Mouse (Mus musculus) heart, adult 11 months (tissue): Measurements from ENCODE around the gene Klhl2.

Source experiments
- DNase-seq: peaks from one replicate; pipeline ENCODE4 v3.0.0; 2022

Gene Klhl2

DNA sequence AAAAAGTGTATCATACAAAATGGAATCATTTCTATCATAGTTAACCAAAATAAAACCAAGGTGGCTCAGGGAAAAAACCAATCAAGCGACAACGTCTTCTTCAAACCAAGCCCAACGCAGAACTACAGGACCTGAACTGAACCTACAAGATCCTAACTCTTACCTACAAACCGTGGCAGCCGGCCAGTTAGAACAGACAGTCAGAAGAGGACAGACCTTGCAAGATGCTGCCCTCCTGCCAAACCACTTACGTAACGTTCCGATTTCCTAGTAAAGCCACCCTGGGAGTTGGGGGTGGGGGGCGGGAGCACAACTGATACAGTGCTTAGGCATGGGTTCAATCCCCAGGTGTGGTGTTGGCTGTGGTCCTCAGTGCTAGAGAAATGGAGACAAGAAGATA is 82.8 kb downstream of the Klhl2 start:
- peak; percentile 87 for DNase-seq

DNA sequence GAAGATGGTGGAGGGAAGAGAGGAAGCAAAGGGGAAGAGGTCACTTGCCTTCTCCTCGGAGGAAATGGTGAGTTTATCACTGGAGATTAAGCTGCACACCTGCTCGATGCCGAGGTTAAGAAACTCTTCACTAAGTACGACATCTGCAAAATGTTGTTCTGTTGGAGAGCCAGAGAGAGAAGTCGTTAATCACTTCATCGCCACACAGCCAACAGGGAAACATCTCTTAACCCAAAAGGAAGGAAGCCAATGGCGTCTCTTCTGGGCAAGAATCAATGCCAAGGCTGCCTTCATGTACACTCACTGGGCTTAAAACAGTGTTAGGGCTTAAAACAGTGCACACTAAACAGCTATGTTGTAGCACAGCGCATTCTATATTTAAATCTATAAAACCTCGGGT is 85.7 kb downstream of the Klhl2 start:
- peak; percentile 41 for DNase-seq

DNA sequence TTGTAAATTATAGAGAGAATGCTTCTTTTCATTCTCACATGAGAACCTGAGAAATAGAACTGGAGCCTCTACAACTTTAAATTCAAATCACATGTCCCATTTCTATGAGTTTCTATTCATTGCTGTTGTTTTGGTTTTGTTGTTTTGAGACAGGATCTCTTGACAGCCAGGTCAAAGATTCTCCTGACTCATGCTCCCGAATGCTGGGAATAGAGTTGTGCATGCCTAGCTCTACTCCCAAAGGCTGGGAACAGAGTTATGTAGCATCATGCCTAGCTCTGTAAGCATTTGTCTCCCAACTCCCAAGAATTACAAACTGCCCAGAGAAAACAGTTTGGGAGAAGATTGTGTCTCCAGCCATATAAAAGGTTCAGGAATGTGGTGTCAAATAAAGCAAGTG is 87.1 kb downstream of the Klhl2 start:
- peak; percentile 31 for DNase-seq

DNA sequence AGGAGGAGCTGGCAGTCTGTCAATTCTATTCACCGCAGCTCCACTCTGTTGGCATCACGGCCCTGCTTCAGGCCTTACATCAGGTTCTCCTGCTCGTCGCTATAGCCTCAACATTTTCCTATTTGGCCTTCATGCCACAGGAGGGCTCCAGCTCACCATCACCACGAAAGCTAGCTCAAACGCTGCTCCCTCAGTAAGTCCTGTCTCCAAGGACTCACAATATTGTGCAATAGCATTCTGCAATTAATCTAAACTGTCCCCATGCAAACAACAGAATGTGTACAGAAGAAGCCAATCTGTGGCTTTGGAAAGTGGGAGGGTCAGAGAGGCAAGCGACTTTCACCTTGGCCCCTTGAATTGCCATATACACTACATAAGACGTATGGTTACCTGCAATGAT is 88.4 kb downstream of the Klhl2 start:
- peak; percentile 88 for DNase-seq

DNA sequence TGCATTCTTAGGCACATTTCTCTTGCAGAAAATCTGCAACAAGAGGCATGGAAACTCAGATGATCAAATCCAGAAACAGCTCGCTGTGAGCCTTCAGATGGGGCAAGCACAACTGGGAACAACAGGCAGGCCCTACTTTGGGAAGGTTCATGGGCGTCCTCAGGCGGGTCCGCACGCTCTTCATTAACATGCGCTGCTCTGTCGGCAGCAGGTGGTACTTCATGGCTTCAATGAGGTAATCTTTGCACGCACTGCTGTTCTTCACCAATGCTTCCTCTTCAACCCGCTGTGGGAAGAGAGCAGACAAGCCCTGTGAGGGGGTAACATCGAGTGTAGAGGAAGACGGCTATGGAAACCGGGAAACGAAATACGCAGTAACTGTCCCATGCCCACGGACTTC is 91.9 kb downstream of the Klhl2 start:
- DNase-seq: no peak

DNA sequence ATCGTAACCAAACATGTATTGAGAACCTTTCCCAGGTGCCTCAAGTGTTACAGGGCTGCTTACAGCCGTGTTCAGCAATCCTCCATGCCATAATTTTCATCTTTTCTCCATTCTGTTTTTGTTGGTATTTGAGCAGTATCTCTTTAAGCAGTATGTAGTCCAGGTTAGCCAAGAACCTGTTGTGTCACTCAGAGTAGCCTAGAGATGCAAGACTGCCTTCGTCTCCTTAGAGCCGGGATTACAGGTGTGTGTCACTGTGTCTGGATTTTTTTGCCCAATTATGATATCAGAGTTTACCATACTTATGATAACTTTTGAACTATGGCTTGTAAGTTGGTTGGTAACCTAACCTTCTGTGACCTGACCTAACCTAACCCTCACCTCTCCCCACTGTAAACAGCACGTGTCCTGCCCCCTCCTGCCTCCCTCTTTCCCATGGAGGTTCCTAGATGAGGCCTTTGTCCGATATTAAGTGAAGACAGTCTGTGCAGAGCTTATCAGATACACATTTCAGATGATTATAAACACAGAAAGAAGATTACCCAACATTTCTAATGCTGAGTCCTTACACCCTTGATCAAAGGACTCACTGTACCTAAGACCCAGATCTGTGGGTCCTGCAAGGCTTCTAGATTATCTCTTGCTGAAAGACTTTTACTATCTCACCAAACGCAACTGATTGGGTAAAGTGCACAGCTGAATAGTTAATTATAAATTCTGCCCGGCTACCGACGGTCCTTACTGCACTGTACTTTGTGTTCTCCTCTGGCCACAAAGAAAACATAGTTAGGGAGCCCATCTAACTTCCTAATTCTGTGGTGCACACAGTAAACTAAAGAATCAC is 103.4 kb downstream of the Klhl2 start:
- DNase-seq: peak; percentile 55

DNA sequence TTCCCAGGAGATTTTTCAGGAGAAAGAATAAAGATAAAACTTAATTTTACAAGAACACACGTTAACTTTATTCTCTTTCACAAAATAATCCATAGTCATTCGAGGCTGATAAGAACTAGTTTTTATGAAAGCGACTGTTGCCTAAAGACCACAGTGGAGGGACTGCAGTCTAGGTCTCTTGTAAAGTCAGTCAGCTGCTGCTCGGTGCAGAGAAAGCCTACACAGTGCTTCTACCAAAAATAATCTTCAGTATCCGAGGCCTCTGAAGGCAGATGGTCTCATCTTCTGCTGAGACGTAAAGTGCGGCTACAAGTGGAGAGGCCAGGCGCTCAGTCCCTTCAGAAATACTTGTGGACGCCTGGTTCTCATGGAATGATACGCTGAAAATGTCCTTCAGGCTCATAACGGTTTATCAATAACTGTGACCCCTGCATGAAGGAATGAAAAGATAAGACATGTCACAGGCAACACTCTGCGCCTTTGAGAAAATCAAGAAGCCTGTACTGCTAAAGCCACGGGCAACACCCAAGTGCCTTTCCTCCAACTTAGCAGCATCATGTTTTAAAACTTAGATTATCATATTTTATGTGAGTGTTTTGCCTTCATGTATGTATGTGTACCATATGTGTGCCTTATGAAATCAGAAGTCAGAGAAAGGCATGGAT is 109.1 kb downstream of the Klhl2 start:
- DNase-seq: peak; percentile 48

DNA sequence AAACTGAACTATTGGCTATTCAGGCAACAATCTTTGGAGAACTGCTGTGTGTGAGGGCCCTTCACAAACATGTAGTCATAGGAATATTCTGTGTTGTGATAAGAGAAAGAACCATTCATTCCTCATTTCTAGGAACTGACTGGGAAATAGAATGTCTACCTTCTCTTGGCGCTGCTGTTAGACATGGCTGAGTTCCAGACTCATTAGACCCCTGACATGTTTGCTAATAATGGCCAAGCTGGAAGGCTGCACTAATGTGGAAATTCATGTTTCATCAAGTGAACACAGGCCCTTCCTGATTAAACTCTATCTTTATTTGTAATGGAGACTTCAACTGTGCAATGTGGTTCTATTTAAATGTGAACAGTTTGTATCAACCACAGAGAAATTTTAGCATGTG is 110.9 kb downstream of the Klhl2 start:
- DNase-seq: peak; percentile 23

DNA sequence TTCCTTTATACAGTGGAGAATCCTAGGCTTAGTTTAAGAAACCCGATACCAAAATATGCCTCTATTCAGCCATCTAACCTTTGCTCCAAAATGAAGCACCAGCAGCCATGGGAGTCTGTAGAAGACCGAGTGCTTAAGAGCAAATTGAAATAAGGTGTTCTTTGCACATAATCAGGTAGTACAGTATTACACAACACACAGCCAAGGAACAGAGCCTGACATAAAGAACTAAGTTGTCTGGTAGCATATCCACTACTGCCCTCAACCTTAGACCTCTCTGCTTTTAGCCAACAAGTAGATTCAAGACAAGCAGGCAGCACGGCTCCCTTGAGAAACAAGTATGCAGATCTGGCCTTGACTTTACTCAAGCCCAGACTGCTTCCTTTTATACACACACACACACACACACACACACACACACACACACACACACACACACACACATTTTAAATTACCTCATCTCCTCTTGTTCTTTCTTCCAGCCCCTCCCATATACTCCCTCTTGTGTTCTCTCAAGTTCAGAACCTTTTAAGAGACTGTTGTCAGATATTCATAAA is 113.0 kb downstream of the Klhl2 start:
- peak; percentile 51 for DNase-seq

DNA sequence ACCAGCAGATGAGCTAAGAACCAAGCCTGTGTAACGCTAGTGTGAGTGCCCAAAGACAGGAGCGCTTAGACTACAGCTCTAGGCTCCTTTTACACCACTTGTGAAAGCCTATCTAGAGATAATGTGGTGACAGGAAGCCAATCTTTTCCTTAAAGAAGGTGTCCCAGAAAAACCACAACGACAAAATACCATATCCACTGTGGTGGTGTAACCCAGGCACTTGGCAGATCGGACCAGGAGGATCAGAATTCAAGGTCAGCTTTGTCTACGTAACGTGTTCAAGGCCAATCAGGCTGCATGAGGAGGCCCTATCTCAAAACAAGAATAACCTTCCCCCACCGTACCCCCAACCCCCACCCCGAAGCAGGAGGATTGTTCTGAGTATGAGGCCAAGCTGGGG is 114.7 kb downstream of the Klhl2 start:
- peak; percentile 49 for DNase-seq

DNA sequence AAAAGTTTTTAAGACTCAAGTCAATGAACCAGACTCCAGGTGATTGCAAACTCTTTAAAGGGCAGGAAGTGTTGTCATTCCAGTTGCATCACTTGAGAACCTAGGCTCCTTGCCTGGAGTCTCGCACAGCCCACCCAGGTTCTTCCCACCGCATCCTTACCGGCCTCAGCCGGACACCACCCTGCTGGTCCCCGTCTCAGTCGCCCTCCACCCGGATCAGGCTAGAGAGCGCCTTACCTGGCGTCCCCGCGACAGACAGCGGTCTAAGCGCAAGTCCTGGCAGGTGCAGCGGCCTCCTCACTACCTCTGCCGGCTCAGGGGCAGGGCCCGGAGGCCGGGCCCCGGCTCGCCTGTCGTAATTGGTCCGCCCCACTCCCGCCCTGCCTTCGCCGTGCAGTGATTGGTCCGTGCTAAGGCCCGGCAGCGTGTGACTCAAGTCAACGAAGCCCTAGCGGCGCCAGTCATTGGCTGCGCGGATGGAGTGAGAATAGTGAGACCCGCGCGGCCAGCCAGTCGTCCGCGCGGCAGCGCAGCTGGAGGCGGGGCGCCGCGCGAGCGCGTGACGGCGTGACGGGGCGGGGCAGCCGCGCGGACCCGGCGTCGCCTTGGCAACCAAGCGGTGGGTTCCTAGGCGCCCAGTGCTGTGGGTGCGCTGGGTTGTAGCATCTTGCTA is 116.4 kb downstream of the Klhl2 start, which contains the start of gene Msmo1:
Msmo1 (minus strand) TSS at position 522 of the 673 bp plus-strand sequence.
- peak; percentile 100 for DNase-seq

DNA sequence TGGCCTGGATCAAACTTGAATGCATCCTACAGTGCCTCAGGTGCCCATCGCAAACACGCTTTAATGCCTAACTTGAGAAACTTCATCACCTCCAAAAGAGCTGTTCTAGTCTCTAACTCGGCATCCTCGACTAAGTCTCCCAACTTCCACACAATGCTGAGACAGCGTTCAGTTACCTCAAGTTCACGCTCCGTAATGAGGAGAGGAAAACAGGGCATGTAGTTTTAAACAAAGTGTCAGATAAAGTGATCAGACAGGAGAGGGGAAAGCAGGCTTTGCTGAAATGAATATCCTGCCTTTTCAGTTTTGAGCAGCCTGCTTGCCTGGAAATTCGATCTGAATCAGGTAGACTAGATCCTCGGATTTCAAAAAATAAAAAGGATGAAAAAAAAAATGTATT is 117.2 kb downstream of the Klhl2 start:
- peak; percentile 71 for DNase-seq

DNA sequence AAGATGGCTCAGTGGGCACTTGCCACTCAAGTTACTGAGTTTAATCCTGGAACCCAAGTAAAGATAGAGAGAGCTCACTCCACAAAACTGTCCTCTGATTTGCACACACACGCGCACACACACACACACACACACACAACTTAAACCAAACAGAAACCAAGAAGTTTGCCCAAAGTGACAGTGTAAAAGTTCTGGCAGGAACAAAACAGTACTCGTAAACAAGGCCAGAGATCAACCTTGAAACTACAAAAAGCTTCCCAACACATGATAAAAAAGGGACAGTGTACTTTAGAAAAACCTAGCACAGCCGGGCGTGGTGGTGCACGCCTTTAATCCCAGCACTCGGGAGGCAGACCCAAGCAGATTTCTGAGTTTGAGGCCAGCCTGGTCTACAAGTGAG is 121.7 kb downstream of the Klhl2 start:
- peak; percentile 17 for DNase-seq

DNA sequence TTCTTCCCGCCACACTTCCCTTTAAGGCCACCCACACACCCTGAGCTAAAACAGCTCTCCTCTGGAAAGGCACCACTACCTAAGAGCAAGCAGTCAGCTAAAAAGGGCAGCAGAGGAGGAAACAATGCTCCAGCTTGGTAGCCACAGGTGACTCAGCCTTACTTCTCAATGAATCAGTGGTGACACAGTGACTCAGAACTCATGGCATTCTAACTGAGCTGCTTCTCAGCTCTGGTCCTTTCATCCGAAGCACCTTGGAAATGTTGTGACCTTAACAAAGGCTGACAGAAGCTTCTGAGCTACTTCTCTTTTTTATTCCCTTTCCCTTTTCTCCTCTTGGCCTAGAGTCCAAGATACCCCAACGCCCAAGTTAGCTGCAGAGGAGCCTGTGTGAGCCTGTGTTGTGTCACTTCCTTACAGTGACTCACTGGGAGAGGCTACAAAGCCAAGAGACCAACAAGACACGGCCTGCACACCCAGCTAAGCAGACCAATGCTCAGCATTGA is 123.6 kb downstream of the Klhl2 start:
- DNase-seq: peak; percentile 93

DNA sequence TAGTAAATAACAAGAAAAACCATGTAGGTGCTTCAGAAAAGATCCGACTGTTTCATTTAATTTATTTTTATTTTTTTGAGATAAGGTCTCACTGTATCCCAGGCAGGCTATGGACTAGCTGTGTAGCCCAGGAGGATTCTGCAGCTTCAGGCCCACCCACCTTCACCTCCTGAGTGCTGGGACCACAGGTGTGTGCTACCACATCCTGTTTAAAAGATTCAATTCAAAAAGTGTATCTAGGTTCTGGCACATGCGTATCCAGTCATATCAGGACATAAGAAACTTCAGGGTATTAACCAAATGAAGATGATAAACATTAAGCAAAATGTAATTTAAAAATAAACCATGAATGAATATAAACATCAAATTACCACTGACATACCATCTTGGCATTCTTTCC is 126.6 kb downstream of the Klhl2 start:
- DNase-seq: peak; percentile 5

DNA sequence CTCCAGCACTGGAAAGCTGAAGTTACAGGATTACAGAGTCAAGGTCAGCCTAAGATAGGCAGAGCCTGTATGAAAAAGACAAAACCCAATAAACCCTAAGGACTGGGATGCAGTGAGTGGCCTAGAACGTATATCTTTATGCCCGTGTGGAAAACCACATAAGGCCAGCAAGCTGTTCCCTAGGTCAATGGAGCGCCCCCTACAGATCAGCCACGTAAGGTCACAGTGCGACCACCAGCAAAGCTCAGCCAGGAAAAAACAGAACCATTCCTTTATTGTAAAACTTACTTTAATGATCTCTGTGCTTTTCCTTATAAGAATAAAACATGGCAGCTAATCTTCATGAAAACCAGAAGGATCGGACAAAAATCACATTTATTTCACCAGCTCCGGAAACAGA is 131.9 kb downstream of the Klhl2 start:
- peak; percentile 11 for DNase-seq

DNA sequence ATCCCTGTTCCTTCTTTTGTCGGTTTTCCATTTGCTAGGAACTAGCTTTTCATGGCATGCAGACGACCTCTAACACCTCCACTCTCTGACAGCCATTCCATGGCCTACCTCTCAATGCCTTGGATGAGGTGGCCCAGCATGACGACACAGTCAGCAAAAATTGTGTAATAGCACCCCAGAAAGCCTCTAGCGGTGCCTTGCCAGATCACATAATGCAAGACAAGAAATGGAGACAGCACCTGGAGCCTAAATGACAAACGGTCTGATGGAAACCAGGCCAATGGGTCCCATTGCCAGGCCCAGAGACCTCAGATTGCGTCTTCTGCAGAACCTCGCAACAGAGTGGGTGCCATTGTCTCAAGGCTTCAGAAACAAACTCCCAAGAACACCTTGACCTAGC is 137.3 kb downstream of the Klhl2 start:
- DNase-seq: peak; percentile 70

DNA sequence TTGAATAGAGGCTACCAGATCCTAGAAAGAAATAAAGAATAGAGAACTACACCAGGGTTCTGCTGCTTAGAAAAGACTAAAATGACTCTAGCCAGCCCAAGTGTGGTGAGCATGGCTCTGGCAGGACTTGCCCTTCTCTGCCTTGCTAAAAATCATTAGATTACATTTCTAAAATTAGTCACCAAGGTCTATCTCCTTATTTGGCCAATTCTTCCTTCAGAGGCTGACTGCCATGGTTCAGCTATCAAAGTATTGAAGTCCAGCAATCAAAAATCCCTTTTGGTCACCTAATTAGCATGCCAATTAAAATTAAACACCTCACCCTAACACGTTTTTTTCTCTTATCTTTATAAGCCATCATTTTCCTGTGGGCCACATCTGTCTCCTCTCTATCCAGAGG is 138.3 kb downstream of the Klhl2 start:
- peak; percentile 2 for DNase-seq

DNA sequence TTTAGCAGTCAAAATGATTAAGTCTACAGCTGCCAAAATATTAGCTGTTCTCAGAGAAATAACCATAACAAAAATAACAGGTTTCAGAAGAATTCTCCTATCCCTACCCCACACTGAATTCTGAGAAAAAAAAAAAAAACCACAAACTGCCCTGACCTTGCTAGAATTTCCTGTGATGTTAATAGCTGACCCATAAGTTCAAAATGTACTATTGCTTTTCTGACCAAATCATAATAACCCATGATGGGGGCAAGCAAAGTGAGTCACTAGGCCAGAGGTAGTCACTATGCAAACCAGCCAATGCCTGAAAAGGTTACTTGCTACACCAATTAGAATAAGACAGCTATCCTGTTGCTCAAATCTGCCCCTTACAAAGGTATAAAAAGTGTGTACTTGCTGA is 142.3 kb downstream of the Klhl2 start:
- DNase-seq: peak; percentile 23

DNA sequence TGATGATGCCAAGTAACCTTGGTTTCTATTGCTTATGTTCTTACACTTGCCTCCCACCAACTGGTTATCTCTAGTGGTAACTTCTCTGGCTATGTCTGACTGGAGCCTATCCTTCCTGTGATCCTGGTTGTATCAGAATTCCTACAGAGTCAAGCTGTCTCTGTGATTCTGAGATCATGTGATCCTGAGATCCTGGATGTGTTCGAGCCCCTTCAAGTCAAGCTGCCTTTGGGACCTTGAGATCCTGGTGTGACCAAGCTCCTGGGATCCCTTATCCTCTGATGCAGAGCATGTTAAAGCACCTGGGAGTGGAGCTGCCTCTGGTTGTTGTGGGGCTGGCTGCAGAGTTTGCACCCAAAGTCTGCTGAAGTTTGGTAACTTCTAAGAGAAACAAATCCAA is 146.6 kb downstream of the Klhl2 start:
- peak; percentile 59 for DNase-seq

DNA sequence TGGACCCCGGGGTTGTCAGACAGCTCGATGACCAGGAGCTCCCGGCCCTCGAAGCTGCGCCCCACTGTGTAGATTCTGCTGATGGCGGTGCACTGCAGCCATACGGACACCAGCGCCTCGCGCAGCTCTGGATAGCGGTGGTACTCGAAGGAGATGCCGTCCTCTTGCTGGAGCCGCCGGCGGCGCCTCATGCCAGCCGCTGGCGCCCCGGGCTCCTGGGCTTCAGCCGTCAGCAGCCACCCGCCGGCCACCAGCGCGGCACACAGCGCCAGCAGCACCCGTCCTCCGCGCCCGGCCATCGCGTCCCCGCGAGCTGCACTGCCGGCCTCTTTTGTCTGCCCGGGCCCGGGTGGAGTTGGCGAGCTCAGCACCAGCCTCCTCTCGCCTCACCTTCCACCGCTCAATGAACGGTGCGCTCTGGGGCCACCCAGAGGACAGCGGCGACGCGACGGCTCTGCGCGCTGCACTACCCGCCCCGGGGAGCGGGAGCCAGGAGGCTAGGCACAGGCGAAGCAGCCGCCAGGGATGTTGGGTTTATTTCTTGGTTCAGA is 157.1 kb downstream of the Klhl2 start, which contains the start of gene Cpe:
Cpe (minus strand) TSS at position 404 of the 551 bp plus-strand sequence.
- peak; percentile 98 for DNase-seq

DNA sequence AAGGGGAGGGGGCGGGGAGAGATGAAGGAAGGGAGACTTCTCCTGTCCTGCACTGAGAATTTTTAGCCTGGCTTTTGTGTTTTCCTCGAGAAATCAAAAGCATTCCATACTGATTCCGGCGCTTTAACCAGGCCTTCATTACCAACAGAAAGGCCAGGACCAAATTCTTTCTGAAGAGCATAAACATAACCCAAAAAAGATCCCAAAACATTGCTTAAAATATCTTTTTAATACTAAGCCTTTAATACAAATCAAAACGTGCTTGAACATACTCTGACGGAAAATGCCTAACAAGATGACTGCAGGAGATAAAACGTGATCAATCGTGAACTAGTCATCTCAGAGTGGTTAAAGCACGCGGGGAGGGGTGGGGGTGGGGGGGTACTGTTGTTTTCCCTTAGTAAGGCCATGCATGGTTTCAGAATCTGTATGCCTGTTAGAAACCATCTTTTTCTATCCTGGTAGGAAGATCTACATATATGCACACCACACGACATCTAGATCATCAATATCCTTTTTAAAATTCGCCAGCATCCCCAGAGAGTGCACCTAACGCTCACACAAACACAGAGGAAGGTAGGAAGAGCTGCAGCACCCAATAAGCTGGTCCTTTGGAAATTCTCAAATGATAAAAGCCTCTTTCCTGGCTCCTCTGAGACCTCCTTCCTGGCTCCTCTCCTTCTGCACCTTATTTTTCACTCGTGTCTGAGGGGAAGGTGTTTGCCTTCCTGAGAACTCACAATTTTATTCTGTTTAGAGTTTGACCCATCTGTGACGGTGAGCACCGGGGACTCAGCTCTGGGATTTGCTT is 158.0 kb downstream of the Klhl2 start:
- DNase-seq: no peak
